Mouse (Mus musculus): Measurements from ENCODE around the gene Fam50a. TPM values are rescaled to one million over a fixed set of nuclear protein-coding genes. Genes with fewer than 3 reads are reported as not detected.

Gene Fam50a
- polyA plus RNA-seq, 1 experiment from 2014 or later = 58.1 TPM

- H3K27ac ChIP-seq = peak overlapping the region; percentile 91
- 34% methylated on average over 5 of the region's 5 CpGs for WGBS
- H3K9ac ChIP-seq = peak overlapping the region; percentile 48
- H3K4me2 ChIP-seq = peak overlapping the region; percentile 73
- peak overlapping the region; percentile 58 for H3K4me3 ChIP-seq (replicated peaks)
- no peaks in the 10 kb centered on the region for H3K36me3 ChIP-seq
- H3K27me3 ChIP-seq (replicated peaks) = no peaks in the 10 kb centered on the region
- H3K4me1 ChIP-seq = no peaks in the 10 kb centered on the region; the same call in 1 of the 2 replicates
- ATAC-seq (ENCODE audit: insufficient read depth, low FRiP score, low read depth) = no peak
- no peaks in the 10 kb centered on the region for H3K9me3 ChIP-seq
Measured at GRCm38 (mm10) chrX:74283092-74283437, 29.8 kb upstream of the Fam50a start.

GRCm38 (mm10) chrX:74293431-74293830 is 19.4 kb upstream of the Fam50a start:
- no peak for ATAC-seq (ENCODE audit: insufficient read depth, low FRiP score, low read depth)
- Histone ChIP-seq H3K36me3 (no peaks in the 10 kb centered on the region), H3K9me3 (no peaks in the 10 kb centered on the region), H3K4me1 (no peaks in the 10 kb centered on the region), H3K4me3 (replicated peaks) (no peak overlapping the region), H3K27ac (no peak overlapping the region), H3K4me2 (no peak overlapping the region), H3K27me3 (replicated peaks) (no peaks in the 10 kb centered on the region), H3K9ac (no peak overlapping the region)
- 76% methylated on average over 4 of the region's 4 CpGs for WGBS

- ATAC-seq (ENCODE audit: insufficient read depth, low FRiP score, low read depth) = peak; percentile 98
- Histone ChIP-seq H3K9ac (peak within 1 kb of the TSS; percentile 44), H3K4me1 (no peaks in the 10 kb centered on the region), H3K27ac (peak within 1 kb of the TSS; percentile 64), H3K9me3 (no peaks in the 10 kb centered on the region), H3K4me2 (peak within 1 kb of the TSS; percentile 53), H3K4me3 (replicated peaks) (peak within 1 kb of the TSS; percentile 66), H3K36me3 (peaks cover 3% of the 10 kb centered on the region; the same call in 1 of the 2 replicates), H3K27me3 (replicated peaks) (no peaks in the 10 kb centered on the region)
- WGBS = 17% methylated on average over 37 of the region's 37 CpGs
Measured at GRCm38 (mm10) chrX:74296538-74297448, 16.0 kb upstream of the Fam50a start, which contains the start of gene Atp6ap1. Gene Atp6ap1, plus strand, starts transcription at chrX:74297097.

- H3K9me3 ChIP-seq = no peaks in the 10 kb centered on the region
- H3K4me2 ChIP-seq = no peak overlapping the region
- H3K27me3 ChIP-seq (replicated peaks) = no peaks in the 10 kb centered on the region
- no peak overlapping the region for H3K9ac ChIP-seq
- ATAC-seq (ENCODE audit: insufficient read depth, low FRiP score, low read depth) = no peak
- H3K27ac ChIP-seq = no peak overlapping the region
- H3K36me3 ChIP-seq = peaks cover 3% of the 10 kb centered on the region; the same call in 1 of the 2 replicates
- WGBS = 63% methylated on average over 1 of the region's 1 CpGs
- H3K4me1 ChIP-seq = no peaks in the 10 kb centered on the region
- no peak overlapping the region for H3K4me3 ChIP-seq (replicated peaks)
Measured at GRCm38 (mm10) chrX:74298348-74298747, 14.5 kb upstream of the Fam50a start.

GRCm38 (mm10) chrX:74299721-74300120 is 13.1 kb upstream of the Fam50a start:
- Histone ChIP-seq H3K27ac (no peak overlapping the region), H3K9ac (no peak overlapping the region), H3K27me3 (replicated peaks) (no peaks in the 10 kb centered on the region), H3K36me3 (peaks cover 3% of the 10 kb centered on the region; the same call in 1 of the 2 replicates), H3K9me3 (no peaks in the 10 kb centered on the region), H3K4me1 (no peaks in the 10 kb centered on the region), H3K4me2 (no peak overlapping the region), H3K4me3 (replicated peaks) (no peak overlapping the region)
- no peak for ATAC-seq (ENCODE audit: insufficient read depth, low FRiP score, low read depth)
- 71% methylated on average over 3 of the region's 3 CpGs for WGBS

- H3K4me3 ChIP-seq (replicated peaks) = peak within 1 kb of the TSS; percentile 54
- H3K4me2 ChIP-seq = peak within 1 kb of the TSS; percentile 58
- H3K36me3 ChIP-seq = peaks cover 11% of the 10 kb centered on the region
- 14% methylated on average over 40 of the region's 41 CpGs for WGBS
- no peaks in the 10 kb centered on the region for H3K9me3 ChIP-seq
- peak; percentile 87 for ATAC-seq (ENCODE audit: insufficient read depth, low FRiP score, low read depth)
- no peaks in the 10 kb centered on the region for H3K4me1 ChIP-seq
- H3K27me3 ChIP-seq (replicated peaks) = no peaks in the 10 kb centered on the region
- H3K27ac ChIP-seq = peak within 1 kb of the TSS; percentile 83
- peak within 1 kb of the TSS; percentile 32; the same call in 1 of the 2 replicates for H3K9ac ChIP-seq
Measured at GRCm38 (mm10) chrX:74304867-74305700, 7.7 kb upstream of the Fam50a start, which contains the start of gene Gdi1. Gene Gdi1, plus strand, starts transcription at chrX:74304998.

- no peaks in the 10 kb centered on the region for H3K27me3 ChIP-seq (replicated peaks)
Measured at GRCm38 (mm10) chrX:74328725-74329161, 15.9 kb downstream of the Fam50a start, which contains the start of gene Plxna3. Gene Plxna3, plus strand, starts transcription at chrX:74329066.

GRCm38 (mm10) chrX:74329215-74329671 is 16.4 kb downstream of the Fam50a start:
- 21% methylated on average over 10 of the region's 10 CpGs for WGBS
- H3K27ac ChIP-seq = no peak overlapping the region; the same call in 1 of the 2 replicates
- 0 out of 2 replicates have a peak, but pooled peaks have one; percentile 10 for ATAC-seq (ENCODE audit: insufficient read depth, low FRiP score, low read depth)
- H3K36me3 ChIP-seq = no peaks in the 10 kb centered on the region
- H3K9me3 ChIP-seq = no peaks in the 10 kb centered on the region
- 0 out of 2 replicates have a peak, but pooled peaks cover 2% of the 10 kb centered on the region for H3K4me1 ChIP-seq
- H3K9ac ChIP-seq = peak overlapping the region; percentile 29
- peak overlapping the region; percentile 66 for H3K4me2 ChIP-seq
- peak overlapping the region; percentile 45 for H3K4me3 ChIP-seq (replicated peaks)
- H3K27me3 ChIP-seq (replicated peaks) = no peaks in the 10 kb centered on the region

More at GRCm38 (mm10) chrX:74328725-74329161, 15.9 kb downstream of the Fam50a start, which contains the start of gene Plxna3:
- Histone ChIP-seq H3K9ac (peak within 1 kb of the TSS; percentile 29), H3K27ac (peak within 1 kb of the TSS; percentile 63; the same call in 1 of the 2 replicates), H3K9me3 (no peaks in the 10 kb centered on the region), H3K4me1 (0 out of 2 replicates have a peak, but pooled peaks cover 2% of the 10 kb centered on the region), H3K4me2 (peak within 1 kb of the TSS; percentile 66), H3K4me3 (replicated peaks) (peak within 1 kb of the TSS; percentile 45), H3K36me3 (no peaks in the 10 kb centered on the region)
- ATAC-seq (ENCODE audit: insufficient read depth, low FRiP score, low read depth) = peak; percentile 93
- 18% methylated on average over 15 of the region's 30 CpGs for WGBS

GRCm38 (mm10) chrX:74330166-74330930 is 17.5 kb downstream of the Fam50a start:
- Histone ChIP-seq H3K4me2 (peak overlapping the region; percentile 66), H3K9ac (no peak overlapping the region), H3K4me3 (replicated peaks) (peak overlapping the region; percentile 45; the same call in 1 of the 2 replicates), H3K4me1 (0 out of 2 replicates have a peak, but pooled peaks cover 2% of the 10 kb centered on the region), H3K27me3 (replicated peaks) (no peaks in the 10 kb centered on the region), H3K9me3 (no peaks in the 10 kb centered on the region), H3K27ac (no peak overlapping the region; the same call in 1 of the 2 replicates), H3K36me3 (no peaks in the 10 kb centered on the region)
- ATAC-seq (ENCODE audit: insufficient read depth, low FRiP score, low read depth) = no peak
- WGBS = 25% methylated on average over 2 of the region's 2 CpGs

GRCm38 (mm10) chrX:74352645-74353466 is 40.0 kb downstream of the Fam50a start:
- Histone ChIP-seq H3K4me1 (no peaks in the 10 kb centered on the region), H3K9ac (peak overlapping the region; percentile 25; the same call in 1 of the 2 replicates), H3K36me3 (no peaks in the 10 kb centered on the region), H3K4me3 (replicated peaks) (peak overlapping the region; percentile 45), H3K27ac (peak overlapping the region; percentile 26; the same call in 1 of the 2 replicates), H3K9me3 (no peaks in the 10 kb centered on the region), H3K27me3 (replicated peaks) (no peaks in the 10 kb centered on the region), H3K4me2 (peak overlapping the region; percentile 56)
- ATAC-seq (ENCODE audit: insufficient read depth, low FRiP score, low read depth) = no peak; the same call in 1 of the 2 replicates
- 26% methylated on average over 13 of the region's 13 CpGs for WGBS

Data from stomach, embryonic 15.5 days (tissue).